Mouse (Mus musculus): ENCODE measurements around the gene Olfr1425. TPM values are rescaled to one million over a fixed set of nuclear protein-coding genes. Genes with fewer than 3 reads are reported as not detected.

The Olfr1425 gene
- polyA plus RNA-seq, 1 experiment from 2014 or later = not detected

Other genes starting within 250 kb of the Olfr1425 start
- not detected in 2 replicates for gene Olfr1417, start 238.5 kb downstream of the Olfr1425 start, polyA plus RNA-seq (2014; fragmentation: Nextera tagmentation; extraction: Ambion mirVana)
- not detected in 2 replicates for gene Olfr1418, start 216.7 kb downstream of the Olfr1425 start, polyA plus RNA-seq (2014; fragmentation: Nextera tagmentation; extraction: Ambion mirVana)
- not detected in 2 replicates for gene Olfr1419, start 202.6 kb downstream of the Olfr1425 start, polyA plus RNA-seq (2014; fragmentation: Nextera tagmentation; extraction: Ambion mirVana)
- gene Olfr1420, start 191.2 kb downstream of the Olfr1425 start, polyA plus RNA-seq (2014; fragmentation: Nextera tagmentation; extraction: Ambion mirVana) = 0.08 TPM in 1 of 2 replicates, not detected in the other
- 30.2 and 30.3 TPM in 2 replicates for gene Patl1, start 165.3 kb downstream of the Olfr1425 start, polyA plus RNA-seq (2014; fragmentation: Nextera tagmentation; extraction: Ambion mirVana)
- 5.3 and 6.0 TPM in 2 replicates for gene Osbp, start 111.8 kb downstream of the Olfr1425 start, polyA plus RNA-seq (2014; fragmentation: Nextera tagmentation; extraction: Ambion mirVana)
- 0.03 TPM in 1 of 2 replicates, not detected in the other for gene Olfr1423, start 36.4 kb downstream of the Olfr1425 start, polyA plus RNA-seq (2014; fragmentation: Nextera tagmentation; extraction: Ambion mirVana)
- gene Olfr1424, start 15.0 kb downstream of the Olfr1425 start, polyA plus RNA-seq (2014; fragmentation: Nextera tagmentation; extraction: Ambion mirVana) = not detected in 2 replicates
- gene Olfr1426, start 14.3 kb upstream of the Olfr1425 start, polyA plus RNA-seq (2014; fragmentation: Nextera tagmentation; extraction: Ambion mirVana) = not detected in 2 replicates
- gene Olfr1427, start 25.6 kb upstream of the Olfr1425 start, polyA plus RNA-seq (2014; fragmentation: Nextera tagmentation; extraction: Ambion mirVana) = not detected in 2 replicates
- gene Olfr1428, start 38.2 kb upstream of the Olfr1425 start, polyA plus RNA-seq (2014; fragmentation: Nextera tagmentation; extraction: Ambion mirVana) = not detected in 2 replicates
- gene Olfr76, start 45.5 kb upstream of the Olfr1425 start, polyA plus RNA-seq (2014; fragmentation: Nextera tagmentation; extraction: Ambion mirVana) = not detected in 2 replicates
- not detected in 2 replicates for gene Olfr1555-ps1, start 92.4 kb upstream of the Olfr1425 start, polyA plus RNA-seq (2014; fragmentation: Nextera tagmentation; extraction: Ambion mirVana)
- gene Olfr1431, start 122.9 kb upstream of the Olfr1425 start, polyA plus RNA-seq (2014; fragmentation: Nextera tagmentation; extraction: Ambion mirVana) = not detected in 2 replicates
- not detected in 2 replicates for gene Olfr1432, start 154.9 kb upstream of the Olfr1425 start, polyA plus RNA-seq (2014; fragmentation: Nextera tagmentation; extraction: Ambion mirVana)
- gene Olfr262, start 163.9 kb upstream of the Olfr1425 start, polyA plus RNA-seq (2014; fragmentation: Nextera tagmentation; extraction: Ambion mirVana) = not detected in 2 replicates
- gene Olfr235, start 183.3 kb upstream of the Olfr1425 start, polyA plus RNA-seq (2014; fragmentation: Nextera tagmentation; extraction: Ambion mirVana) = not detected in 2 replicates
- gene Olfr1434, start 202.1 kb upstream of the Olfr1425 start, polyA plus RNA-seq (2014; fragmentation: Nextera tagmentation; extraction: Ambion mirVana) = not detected in 2 replicates
- gene Olfr1436, start 221.4 kb upstream of the Olfr1425 start, polyA plus RNA-seq (2014; fragmentation: Nextera tagmentation; extraction: Ambion mirVana) = not detected in 2 replicates
- gene Olfr1437, start 247.4 kb upstream of the Olfr1425 start, polyA plus RNA-seq (2014; fragmentation: Nextera tagmentation; extraction: Ambion mirVana) = not detected in 2 replicates

All from midbrain, embryonic 11.5 days (tissue).